Mouse (Mus musculus): ENCODE measurements around the gene Slfn3. TPM values are rescaled to one million over a fixed set of nuclear protein-coding genes. Genes with fewer than 3 reads are reported as not detected.
A peak's percentile ranks its signal among the peaks of the same experiment; 100 is the strongest.
"Not testable (repeated sequence)": the region's sequence is repeated elsewhere in the genome, so short reads cannot be mapped to it uniquely, and the experiment has no call there.

Slfn3 gene
- 1 to 10 TPM; 3.2 to 4.8 TPM for polyA plus RNA-seq (2017; shearing (Covaris generic))

DNA sequence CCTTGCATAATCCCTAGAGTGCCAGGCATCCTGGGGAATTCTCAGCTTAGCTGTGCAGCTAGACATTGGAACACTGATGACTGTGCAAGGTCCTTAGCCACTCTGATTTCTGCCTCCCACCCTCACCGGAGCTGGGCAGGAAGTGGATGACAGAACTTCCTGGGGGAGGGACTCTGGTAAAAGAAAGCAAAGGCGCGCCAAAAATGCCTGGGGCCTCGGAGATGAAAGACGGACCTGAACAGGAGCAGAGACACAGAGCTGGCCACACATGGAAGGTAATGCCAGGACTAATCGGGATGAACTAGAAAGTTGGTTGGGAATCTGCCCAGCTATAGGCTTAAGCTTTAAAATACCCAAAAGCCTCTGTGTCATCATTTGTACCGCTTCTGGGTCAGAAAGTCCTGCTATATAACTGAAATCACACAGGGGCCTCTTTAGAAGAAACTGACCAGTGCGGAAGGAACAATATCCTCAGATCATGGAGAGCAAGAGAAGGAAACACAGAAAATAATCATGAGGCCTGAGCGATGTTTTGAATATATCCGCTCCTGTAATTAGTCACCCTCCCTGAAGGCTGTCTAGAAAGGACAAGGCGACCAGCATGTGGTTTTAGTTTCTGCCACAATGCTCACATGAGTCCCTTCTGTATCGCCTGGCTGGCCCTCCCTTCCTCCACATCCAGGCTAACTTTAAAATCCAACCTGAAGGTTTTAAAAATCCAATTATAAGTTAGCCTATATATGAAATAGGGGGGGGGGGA lies at the start of gene Slfn3:
Gene Slfn3, plus strand, starts transcription at position 197 of the 760 bp plus-strand sequence.
- ATAC-seq, result peak; percentile 93

GRCm38 (mm10) chr11:83148939-83149338 lies 42.2 kb upstream of the Slfn3 start:
- not testable (repeated sequence) for ATAC-seq

DNA sequence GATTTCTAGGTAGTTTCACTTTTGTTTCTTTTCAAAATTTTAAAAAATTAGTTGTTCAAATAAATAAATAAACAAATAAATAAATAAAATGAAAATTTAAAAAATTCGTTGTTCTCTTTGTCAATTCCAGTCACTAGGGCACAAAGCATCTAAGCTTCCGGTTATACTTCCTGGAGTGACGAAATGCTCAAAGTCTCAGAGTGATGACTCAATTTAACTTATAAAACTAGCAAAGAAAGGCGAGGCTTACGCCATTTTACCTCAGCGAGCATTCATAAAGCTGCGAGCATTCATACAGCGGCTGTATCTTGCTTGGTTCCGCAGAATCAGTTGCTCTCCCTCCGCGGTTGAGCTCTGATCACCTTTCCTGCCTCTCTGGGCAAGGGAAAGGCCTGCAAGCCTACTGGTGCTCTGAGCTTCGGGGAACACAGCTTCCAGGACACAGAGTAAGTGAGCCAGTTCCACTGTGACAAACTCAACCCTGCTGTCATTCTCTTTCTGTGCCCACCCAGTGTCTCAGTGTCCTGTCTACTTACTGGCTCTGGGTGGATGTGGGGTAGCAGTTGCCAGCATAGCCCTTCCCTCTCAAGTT lies 16.1 kb upstream of the Slfn3 start, which contains the start of gene Slfn4:
Gene Slfn4, plus strand, starts transcription at position 239 of the 592 bp plus-strand sequence.
- no peak for ATAC-seq

GRCm38 (mm10) chr11:83192001-83192400 lies 871 bp downstream of the Slfn3 start:
- ATAC-seq, result peak; percentile 80

DNA sequence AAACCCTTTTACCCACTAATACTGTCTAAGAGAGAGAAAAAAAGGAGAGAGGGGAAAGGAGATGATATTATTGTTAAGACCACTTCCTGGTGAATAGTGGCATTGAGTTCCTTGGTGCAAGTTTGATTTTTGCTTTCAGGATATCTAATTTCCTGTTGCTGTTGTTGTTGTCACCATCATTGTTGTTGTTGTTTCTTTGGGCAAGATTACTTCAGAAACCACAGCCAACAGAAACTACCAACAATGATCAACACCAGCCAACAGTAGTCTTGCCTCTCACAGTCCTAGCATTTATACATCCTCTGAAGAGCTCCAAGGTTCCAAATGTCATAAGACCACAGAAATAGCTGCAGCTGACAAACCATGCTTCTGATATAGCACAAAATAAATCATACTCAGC lies 13.9 kb downstream of the Slfn3 start:
- peak; percentile 60 for ATAC-seq

DNA sequence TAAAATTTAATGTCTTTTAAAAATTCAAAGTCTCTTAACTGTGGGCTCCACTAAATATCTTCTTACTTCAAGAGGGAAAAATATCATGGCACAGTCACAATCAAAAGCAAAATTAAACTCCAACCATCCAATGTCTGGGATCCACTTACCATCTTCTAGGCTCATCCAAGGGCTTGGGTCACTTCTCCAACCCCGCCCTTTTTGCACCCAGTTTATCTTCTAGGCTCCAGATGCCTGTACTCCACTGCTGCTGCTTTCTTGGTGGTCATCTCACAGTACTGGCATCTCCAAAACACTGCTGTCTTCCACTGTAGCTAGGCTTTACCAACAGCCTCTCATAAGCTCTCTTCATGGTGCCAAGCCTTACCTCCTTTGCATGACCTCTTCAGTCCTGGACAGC lies 25.0 kb downstream of the Slfn3 start:
- no peak for ATAC-seq

- no peak for ATAC-seq
Measured at GRCm38 (mm10) chr11:83221328-83221877, 30.3 kb downstream of the Slfn3 start.

- peak; percentile 69 for ATAC-seq
Measured at GRCm38 (mm10) chr11:83223367-83223766, 32.2 kb downstream of the Slfn3 start.

DNA sequence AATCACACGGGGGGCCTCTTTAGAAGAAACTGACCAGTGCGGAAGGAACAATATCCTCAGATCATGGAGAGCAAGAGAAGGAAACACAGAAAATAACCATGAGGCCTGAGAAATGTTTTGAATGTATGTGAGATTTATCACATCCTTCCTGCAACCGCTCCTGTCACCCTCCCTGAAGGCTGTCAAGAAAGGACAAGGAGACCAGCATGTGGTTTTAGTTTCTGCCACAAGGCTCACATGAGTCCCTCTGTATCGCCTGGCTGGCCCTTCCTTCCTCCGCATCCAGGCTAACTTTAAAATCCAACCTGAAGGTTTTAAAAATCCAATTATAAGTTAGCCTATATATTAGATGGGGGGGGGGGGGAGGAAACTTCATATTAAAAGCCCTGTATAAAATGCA lies 32.7 kb downstream of the Slfn3 start:
- ATAC-seq, result peak; percentile 46

GRCm38 (mm10) chr11:83224217-83224616 lies 33.1 kb downstream of the Slfn3 start:
- ATAC-seq, result peak; percentile 96

GRCm38 (mm10) chr11:83224750-83225149 lies 33.6 kb downstream of the Slfn3 start:
- ATAC-seq, result no peak

DNA sequence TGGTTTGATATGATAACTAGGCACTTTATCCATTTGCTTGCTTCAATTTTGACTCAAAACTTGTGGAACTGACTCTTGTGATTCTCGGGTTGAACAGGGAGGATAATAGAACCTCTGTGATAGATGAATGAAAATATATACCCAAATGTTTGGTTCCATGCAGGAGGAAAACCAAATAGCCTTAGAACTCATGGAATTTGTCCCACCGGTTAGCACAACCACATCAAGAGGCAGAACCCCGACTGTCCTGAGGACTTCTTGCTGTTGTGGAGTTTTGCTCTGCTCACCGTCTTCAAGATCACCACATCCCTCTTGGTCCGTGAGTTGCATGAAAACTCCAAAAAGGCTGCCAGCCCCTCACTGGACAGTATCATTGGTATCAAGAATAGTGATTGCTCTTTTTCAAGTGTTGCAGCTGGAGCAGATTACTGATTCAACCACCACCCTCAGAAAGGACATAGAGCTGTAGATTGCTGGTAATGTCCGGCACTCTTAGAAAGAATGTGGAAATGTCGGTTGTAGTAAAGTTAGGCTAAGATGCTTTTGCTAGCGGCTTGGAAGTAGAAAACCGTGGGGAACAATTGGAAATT lies 34.3 kb downstream of the Slfn3 start:
- ATAC-seq, result no peak

- ATAC-seq, result no peak
Measured at GRCm38 (mm10) chr11:83227926-83228723, 37.0 kb downstream of the Slfn3 start.

GRCm38 (mm10) chr11:83230966-83231365 lies 39.8 kb downstream of the Slfn3 start:
- ATAC-seq, result peak; percentile 69

GRCm38 (mm10) chr11:83233621-83234020 lies 42.5 kb downstream of the Slfn3 start:
- not testable (repeated sequence) for ATAC-seq

DNA sequence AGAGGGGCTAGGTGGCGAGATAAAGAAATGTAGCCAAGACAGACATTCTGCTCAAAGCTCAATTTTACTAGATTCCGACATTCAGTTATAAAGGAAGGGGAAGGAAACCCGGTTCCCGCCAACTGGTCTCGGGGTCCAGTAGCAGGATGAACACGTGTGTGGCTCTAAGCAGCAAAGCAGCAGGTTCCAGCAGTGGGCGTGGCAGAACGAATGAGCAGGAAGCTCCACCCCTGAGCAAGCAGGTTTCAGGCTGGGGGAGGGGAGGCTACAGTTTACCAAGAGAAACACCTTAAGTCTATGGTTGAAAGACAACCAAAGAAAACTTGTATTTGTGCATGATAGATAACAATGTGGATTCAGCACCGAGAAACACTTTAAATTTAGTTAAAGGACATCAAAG lies 46.3 kb downstream of the Slfn3 start:
- ATAC-seq, result not testable (repeated sequence)

- ATAC-seq, result no peak
Measured at GRCm38 (mm10) chr11:83238389-83238788, 47.3 kb downstream of the Slfn3 start.

GRCm38 (mm10) chr11:83239811-83240210 lies 48.7 kb downstream of the Slfn3 start:
- no peak for ATAC-seq

DNA sequence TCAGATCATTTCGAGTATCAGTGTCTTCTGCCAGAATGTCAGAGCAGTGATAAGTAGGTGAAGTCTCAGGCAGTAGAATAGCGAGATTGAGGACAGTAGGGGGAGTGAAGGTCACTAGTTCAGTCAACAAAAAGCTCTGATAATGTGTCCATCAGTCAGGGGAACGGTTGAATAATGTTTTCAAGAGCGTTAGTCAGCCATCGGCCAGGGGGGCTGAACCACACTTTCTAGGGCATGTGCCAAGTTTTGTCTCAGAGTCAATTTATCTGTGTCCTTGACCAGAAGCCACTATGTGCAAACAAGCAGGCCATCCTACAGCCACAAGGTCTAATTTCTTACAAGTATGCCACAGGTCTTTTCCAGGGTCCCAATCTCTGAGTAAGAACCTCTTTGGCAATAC lies 66.1 kb downstream of the Slfn3 start:
- not testable (repeated sequence) for ATAC-seq

DNA sequence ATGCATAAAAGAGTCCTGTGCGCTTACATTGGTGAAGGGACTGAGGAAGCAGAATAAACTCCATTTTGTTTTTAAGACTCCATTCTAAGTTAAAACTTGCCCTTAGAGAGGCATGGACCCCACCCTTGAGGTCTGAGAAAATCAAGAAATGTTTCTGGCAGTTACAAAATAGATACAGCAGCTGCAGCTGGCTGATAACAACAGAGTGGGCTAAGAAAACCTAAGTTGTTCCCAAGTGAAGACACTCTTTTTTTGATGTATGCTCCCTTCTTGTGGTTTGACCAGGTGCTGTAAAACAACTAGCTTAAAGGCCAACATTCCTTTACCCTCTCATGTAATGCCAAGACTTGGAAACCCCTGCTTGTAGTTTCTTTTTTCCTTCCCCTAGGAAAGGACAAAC lies 71.5 kb downstream of the Slfn3 start:
- ATAC-seq, result no peak

GRCm38 (mm10) chr11:83263146-83263545 lies 72.0 kb downstream of the Slfn3 start:
- ATAC-seq, result peak; percentile 47

All from CD4-positive, CD25-positive, alpha-beta regulatory T cell, adult 4 months (primary cell).